Mouse (Mus musculus): ENCODE measurements around the gene Klhl22.

- TF ChIP-seq POLR2A (IDR thresholded peaks at IDR 0.05; ENCODE audit: control insufficient read depth, extremely low read depth, insufficient read depth, low read length, poor library complexity): 0 out of 2 replicates have a peak, but pooled peaks have one; percentile 4
- TF ChIP-seq CTCF (IDR thresholded peaks at IDR 0.05; ENCODE audit: borderline replicate concordance, control insufficient read depth, extremely low read depth, insufficient read depth, low read length, poor library complexity): no peak
Observed at GRCm38 (mm10) chr16:17759813-17760321, 449 bp downstream of the Klhl22 start.

Measured in thymus, adult 2 months (tissue).